Mouse (Mus musculus) bone marrow macrophage, adult 2 months (primary cell): ENCODE measurements around the gene Zc3h10.

Experiments
- CTCF ChIP-seq: IDR thresholded peaks from 2 replicates; pipeline ENCODE4 v1.5.1; 2012; ENCODE audit warnings: low read depth, mild to moderate bottlenecking, low read length, moderate library complexity
- POLR2A ChIP-seq: IDR thresholded peaks from 2 replicates; pipeline ENCODE4 v1.6.1; 2012; ENCODE audit warnings: mild to moderate bottlenecking, low read depth, low read length, borderline replicate concordance

DNA sequence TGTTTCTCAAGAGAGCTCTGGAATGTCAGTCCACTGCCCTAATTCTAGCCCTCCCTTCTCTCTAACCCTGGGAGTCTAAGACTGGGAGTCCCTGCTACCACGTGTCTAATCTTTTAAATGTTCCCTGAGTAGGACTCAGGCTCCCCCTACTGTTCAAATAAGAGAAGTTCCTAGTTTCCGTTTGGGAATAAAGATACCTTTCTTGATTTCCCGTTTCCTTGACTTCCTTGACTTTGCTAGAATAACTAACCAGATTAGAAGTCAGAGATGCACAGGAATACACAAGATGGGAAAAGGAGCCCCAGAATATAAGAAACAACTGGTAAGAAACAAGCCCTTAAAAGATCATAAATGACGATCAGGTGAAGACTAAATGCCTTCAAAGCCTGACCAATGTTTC lies 1.2 kb downstream of the Zc3h10 start:
- TF ChIP-seq CTCF: no peak
- TF ChIP-seq POLR2A: no peak
